Mouse (Mus musculus) megakaryocyte, embryonic 14.5 days (primary cell): ENCODE data around the gene Naa25.

Source experiments
- FLI1 ChIP-seq: IDR thresholded peaks from 2 replicates; pipeline ENCODE4 v1.6.1; 2012; ENCODE audit warnings: low read length, inconsistent platforms, mixed read lengths
- GATA1 ChIP-seq: IDR thresholded peaks from 3 replicates; pipeline ENCODE4 v1.6.1; 2012; ENCODE audit warnings: mixed read lengths, low read length, inconsistent platforms, borderline replicate concordance

DNA sequence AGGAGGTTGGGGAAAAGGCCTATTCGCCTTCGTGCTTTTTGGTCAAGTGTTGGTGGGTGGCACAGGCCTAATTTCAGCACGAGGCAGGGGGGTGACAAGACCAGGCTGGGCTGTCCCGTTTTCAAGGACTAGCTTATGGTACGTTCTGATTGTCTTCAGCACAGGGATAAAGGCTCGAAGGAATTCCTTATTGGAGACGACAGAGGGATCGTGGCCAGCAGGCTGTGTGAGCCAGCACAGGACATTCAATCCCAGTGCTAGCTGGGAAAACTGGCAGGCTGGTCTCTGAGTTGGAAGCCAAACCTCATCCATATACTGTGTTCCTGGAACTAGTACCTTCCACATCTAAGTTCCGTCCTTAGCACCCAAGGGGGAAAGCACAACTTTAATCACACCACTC lies 55.2 kb downstream of the Naa25 start:
- TF ChIP-seq GATA1: no peak
- no peak for TF ChIP-seq FLI1
